Mouse (Mus musculus): ENCODE measurements around the gene Rsbn1l.

DNA sequence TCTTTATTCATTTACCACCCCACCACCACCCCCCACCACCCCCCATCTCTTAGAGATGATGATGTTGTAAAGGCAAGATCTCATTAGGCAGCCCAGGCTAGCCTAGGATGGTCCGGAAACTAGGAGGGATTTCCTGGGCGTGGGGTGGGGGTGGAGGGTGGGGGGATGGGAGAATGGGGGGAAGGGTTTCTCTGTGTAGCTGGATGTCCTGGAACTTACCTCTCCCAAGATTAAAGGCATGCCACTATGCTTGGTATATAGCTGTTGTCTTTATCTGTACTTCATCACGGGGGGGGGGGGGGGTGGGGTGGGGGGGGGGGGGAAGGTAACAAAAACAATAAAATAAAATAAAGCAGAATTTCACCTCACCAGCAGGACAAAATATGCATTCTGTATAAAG lies 112.8 kb downstream of the Rsbn1l start:
- TF ChIP-seq CTCF (IDR thresholded peaks at IDR 0.05; ENCODE audit: low read depth) (no peak), EP300 (IDR thresholded peaks at IDR 0.05; ENCODE audit: low read depth) (no peak)
